15 mouse cellular contexts compared by ENCODE assay signal in genomic region chr14:79200892-79201285, GRCm38 (mm10). TPM values are rescaled to one million over a fixed set of nuclear protein-coding genes. Genes with fewer than 3 reads are reported as not detected.
DNase-seq lines count a peak whose midpoint lies in the region; ATAC-seq and TF ChIP-seq lines count a peak whose summit lies in the region.
"Had no signal": no experiment of that assay in that cellular context is flagged by ENCODE, and none has a peak within 500 bp of the region (broad histone marks: within the 10 kb centered on the region; RNA-seq: fewer than 3 reads in every experiment).

No protein-coding gene starts in this region.

- H3K9me3 ChIP-seq in embryonic facial prominence, embryonic 10.5 days = no peaks in the 10 kb centered on the region
- H3K9me3 ChIP-seq in forebrain, embryonic 16.5 days (ENCODE audit: control insufficient read depth, low read length) = no peaks in the 10 kb centered on the region
- no peaks in the 10 kb centered on the region for H3K9me3 ChIP-seq in midbrain, embryonic 13.5 days
- H3K9me3 ChIP-seq: midbrain, embryonic 12.5 days had no signal

- H3K36me3 ChIP-seq in embryonic facial prominence, embryonic 10.5 days (replicated peaks) = no peaks in the 10 kb centered on the region
- no peaks in the 10 kb centered on the region for H3K36me3 ChIP-seq in forebrain, embryonic 16.5 days (ENCODE audit: control insufficient read depth, insufficient read depth)
- H3K36me3 ChIP-seq in midbrain, embryonic 13.5 days = no peaks in the 10 kb centered on the region
- H3K36me3 ChIP-seq: midbrain, embryonic 12.5 days had no signal

- DNase-seq in layer of hippocampus, adult 2 months (ENCODE audit: low spot score in 2 of 2) = no peak
- DNase-seq in layer of hippocampus, adult 9-11 months = no peak
- DNase-seq in embryonic facial prominence, embryonic 10.5 days (ENCODE audit: low spot score) = no peak
- no peak for DNase-seq in lung, adult 18-20 months
- DNase-seq in ovary, postnatal 14 days (ENCODE audit: low spot score) = no peak
- no peak for DNase-seq in adipocyte (ENCODE audit: low spot score)

- TF ChIP-seq CTCF in layer of hippocampus, adult 2 months (conservative IDR thresholded peaks at IDR 0.05) = no peak

- H3K4me1 ChIP-seq in embryonic facial prominence, embryonic 10.5 days = peaks cover 46% of the 10 kb centered on the region
- H3K4me1 ChIP-seq in forebrain, embryonic 16.5 days (replicated peaks; ENCODE audit: control insufficient read depth, insufficient read depth, low read length) = peaks cover 39% of the 10 kb centered on the region
- H3K4me1 ChIP-seq in midbrain, embryonic 13.5 days (replicated peaks) = peaks cover 44% of the 10 kb centered on the region

- WGBS in embryonic facial prominence, embryonic 10.5 days = 89% methylated on average over 9 of the region's 9 CpGs
- WGBS in forebrain, embryonic 16.5 days = 53% methylated on average over 9 of the region's 9 CpGs
- WGBS in midbrain, embryonic 13.5 days = 46% methylated on average over 9 of the region's 9 CpGs

- no peak overlapping the region for H3K4me3 ChIP-seq in layer of hippocampus, adult 2 months
- no peak overlapping the region for H3K4me3 ChIP-seq in embryonic facial prominence, embryonic 10.5 days
- no peak overlapping the region for H3K4me3 ChIP-seq in forebrain, embryonic 16.5 days (replicated peaks; ENCODE audit: low read length)
- no peak overlapping the region for H3K4me3 ChIP-seq in midbrain, embryonic 13.5 days (replicated peaks)
- H3K4me3 ChIP-seq: midbrain, embryonic 12.5 days had no signal

- ATAC-seq in forebrain, embryonic 16.5 days = no peak
- no peak for ATAC-seq in midbrain, embryonic 13.5 days
- ATAC-seq: CD4-positive, CD25-positive, alpha-beta regulatory T cell, adult 4 months had no signal

- H3K9ac ChIP-seq in forebrain, embryonic 16.5 days (replicated peaks; ENCODE audit: low read depth, low read length) = no peak overlapping the region
- H3K9ac ChIP-seq in midbrain, embryonic 13.5 days (replicated peaks) = no peak overlapping the region
- H3K9ac ChIP-seq: midbrain, embryonic 12.5 days had no signal

- H3K4me2 ChIP-seq in forebrain, embryonic 16.5 days (ENCODE audit: low read length) = no peak overlapping the region
- no peak overlapping the region for H3K4me2 ChIP-seq in midbrain, embryonic 13.5 days (replicated peaks)
- H3K4me2 ChIP-seq: midbrain, embryonic 12.5 days had no signal

- no peaks in the 10 kb centered on the region for H3K27me3 ChIP-seq in embryonic facial prominence, embryonic 10.5 days (replicated peaks; ENCODE audit: low read depth, poor library complexity, severe bottlenecking)
- no peaks in the 10 kb centered on the region for H3K27me3 ChIP-seq in forebrain, embryonic 16.5 days (replicated peaks; ENCODE audit: control insufficient read depth, insufficient read depth, low read length)
- H3K27me3 ChIP-seq in midbrain, embryonic 13.5 days = no peaks in the 10 kb centered on the region

- H3K27ac ChIP-seq in layer of hippocampus, adult 2 months = peak overlapping the region; percentile 91
- H3K27ac ChIP-seq in embryonic facial prominence, embryonic 10.5 days (replicated peaks) = peak overlapping the region; percentile 69
- H3K27ac ChIP-seq in forebrain, embryonic 16.5 days (ENCODE audit: low read length) = peak overlapping the region; percentile 72
- H3K27ac ChIP-seq in midbrain, embryonic 13.5 days = peak overlapping the region; percentile 11; the same call in 1 of the 2 replicates
- H3K27ac ChIP-seq: midbrain, embryonic 12.5 days had no signal

RNA-seq across cellular contexts. Expression of gene Zfp957, which starts 46.3 kb away (rescaled TPM):
- total RNA-seq in layer of hippocampus, adult 2 months (2021) = not detected
- not detected in 2 replicates for polyA plus RNA-seq in embryonic facial prominence, embryonic 10.5 days (2016; fragmentation: Nextera tagmentation; extraction: Ambion mirVana)
- polyA plus RNA-seq in forebrain, embryonic 16.5 days (2015; fragmentation: Nextera tagmentation; extraction: Ambion mirVana) = not detected in 2 replicates
- polyA plus RNA-seq in midbrain, embryonic 13.5 days (2015; fragmentation: Nextera tagmentation; extraction: Ambion mirVana) = not detected in 2 replicates
- total RNA-seq: gastrocnemius, postnatal 25 days; layer of hippocampus, postnatal 10 days had no signal
- polyA plus RNA-seq: CD4-positive, CD25-positive, alpha-beta regulatory T cell, adult 4 months; intestine, embryonic 14.5 days; liver, embryonic 16.5 days; midbrain, embryonic 12.5 days; thymus, postnatal 0 days had no signal

Comparison
In these comparisons a context has a peak if more than half of its experiments do, and no peak if none do; other contexts are left out.
1. H3K27ac ChIP-seq: peak in every context shown above with its lines; median percentile 91 in layer of hippocampus, adult 2 months; 72 in forebrain, embryonic 16.5 days; 69 in embryonic facial prominence, embryonic 10.5 days; 11 in midbrain, embryonic 13.5 days.